Mouse (Mus musculus): ENCODE measurements around the gene Gnaz. TPM values are rescaled to one million over a fixed set of nuclear protein-coding genes. Genes with fewer than 3 reads are reported as not detected.
"Not testable (repeated sequence)": the region's sequence is repeated elsewhere in the genome, so short reads cannot be mapped to it uniquely, and the experiment has no call there.

Gene Gnaz
- polyA plus RNA-seq, 1 experiment from 2014 or later = 2.4 TPM

DNA sequence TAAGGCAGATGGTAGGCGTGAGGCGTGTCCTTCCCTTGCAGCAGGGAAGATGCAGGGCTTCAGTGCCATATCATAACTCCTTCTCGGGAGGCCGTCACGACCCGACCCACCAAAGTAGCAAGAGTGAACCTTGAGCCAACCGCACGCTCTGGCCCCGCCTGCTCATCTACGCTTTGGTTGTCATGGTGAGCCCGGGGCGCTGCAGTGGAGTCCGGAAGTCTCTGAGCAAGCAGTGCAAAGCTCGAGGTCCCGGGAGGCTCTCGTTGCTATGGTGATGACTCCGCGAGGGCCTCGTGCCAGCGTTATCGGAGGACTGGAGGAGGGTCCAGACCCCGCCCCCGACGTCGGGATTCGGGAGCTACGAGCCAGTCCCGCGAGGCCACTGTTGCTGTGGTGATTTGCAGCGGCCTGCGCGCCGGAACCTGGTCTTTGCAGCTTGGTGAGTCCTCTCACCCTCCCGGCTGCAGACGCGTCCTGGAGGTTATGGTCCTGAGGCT, 70.0 kb downstream of the Gnaz start, which contains the start of gene Rab36:
Gene Rab36 (plus strand): TSS at position 176 of the 497 bp plus-strand sequence.
- Histone ChIP-seq H3K4me3 (peak within 1 kb of the TSS; percentile 51), H3K4me2 (replicated peaks) (peak within 1 kb of the TSS; percentile 76), H3K36me3 (no peaks in the 10 kb centered on the region), H3K4me1 (peaks cover 30% of the 10 kb centered on the region), H3K27me3 (no peaks in the 10 kb centered on the region), H3K9me3 (no peaks in the 10 kb centered on the region), H3K27ac (peak within 1 kb of the TSS; percentile 74), H3K9ac (peak within 1 kb of the TSS; percentile 68)
- peak; percentile 96 for ATAC-seq (ENCODE audit: low FRiP score, low read depth)
- WGBS = under 1% methylated on average over 36 of the region's 36 CpGs

DNA sequence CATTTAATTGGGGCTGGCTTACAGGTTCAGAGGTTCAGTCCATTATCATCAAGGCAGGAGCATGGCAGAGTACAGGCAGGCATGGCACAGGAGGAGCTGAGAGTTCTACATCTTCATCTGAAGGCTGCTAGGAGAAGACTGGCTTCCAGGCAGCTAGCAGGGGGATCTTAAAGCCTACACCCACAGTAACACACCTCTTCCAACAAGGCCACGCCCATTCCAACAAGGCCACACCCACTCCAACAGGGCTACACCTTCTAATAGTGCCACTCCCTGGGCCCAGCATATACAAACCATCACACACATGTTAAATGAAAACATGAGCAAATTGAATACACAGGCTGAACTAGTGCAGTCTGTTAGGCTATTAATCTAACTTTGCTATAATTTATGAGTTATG, 75.1 kb downstream of the Gnaz start:
- not testable (repeated sequence) for H3K27me3 ChIP-seq; ATAC-seq (ENCODE audit: low FRiP score, low read depth)
- WGBS = 4% methylated on average over 1 of the region's 1 CpGs

DNA sequence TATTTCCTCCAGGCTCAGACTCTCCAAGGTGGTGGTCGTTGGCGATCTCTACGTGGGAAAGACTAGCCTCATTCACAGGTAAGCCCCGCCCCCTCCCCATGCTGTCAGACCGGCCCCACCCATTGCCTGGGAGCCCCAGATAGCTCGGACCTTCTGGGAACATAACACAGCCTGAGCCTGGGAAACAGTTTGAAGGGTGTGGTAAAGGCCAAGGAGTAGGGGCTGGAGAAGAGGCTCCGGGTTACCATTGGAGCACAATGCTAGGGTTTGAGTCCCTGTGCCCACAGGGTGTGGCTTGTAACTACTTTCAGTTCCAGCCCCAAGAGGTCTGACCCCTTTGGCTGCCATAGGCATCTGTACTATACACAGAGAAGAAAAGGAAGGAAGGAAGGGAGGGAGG, 77.5 kb downstream of the Gnaz start:
- H3K9me3 ChIP-seq = no peaks in the 10 kb centered on the region
- WGBS = 34% methylated on average over 7 of the region's 7 CpGs
- H3K4me3 ChIP-seq = no peak overlapping the region
- no peak overlapping the region for H3K27ac ChIP-seq
- H3K4me2 ChIP-seq (replicated peaks) = no peak overlapping the region
- no peak for ATAC-seq (ENCODE audit: low FRiP score, low read depth)
- H3K4me1 ChIP-seq = no peaks in the 10 kb centered on the region
- H3K36me3 ChIP-seq = peaks cover 18% of the 10 kb centered on the region; the same call in 1 of the 2 replicates
- no peak overlapping the region for H3K9ac ChIP-seq
- H3K27me3 ChIP-seq = no peaks in the 10 kb centered on the region

More for the DNA sequence above, 75.1 kb downstream of the Gnaz start:
- H3K4me1 ChIP-seq = peaks cover 12% of the 10 kb centered on the region
- not testable (repeated sequence) for H3K4me3 ChIP-seq; H3K9ac ChIP-seq; H3K9me3 ChIP-seq; H3K4me2 ChIP-seq (replicated peaks); H3K27ac ChIP-seq
- H3K36me3 ChIP-seq = peaks cover 11% of the 10 kb centered on the region; the same call in 1 of the 2 replicates

DNA sequence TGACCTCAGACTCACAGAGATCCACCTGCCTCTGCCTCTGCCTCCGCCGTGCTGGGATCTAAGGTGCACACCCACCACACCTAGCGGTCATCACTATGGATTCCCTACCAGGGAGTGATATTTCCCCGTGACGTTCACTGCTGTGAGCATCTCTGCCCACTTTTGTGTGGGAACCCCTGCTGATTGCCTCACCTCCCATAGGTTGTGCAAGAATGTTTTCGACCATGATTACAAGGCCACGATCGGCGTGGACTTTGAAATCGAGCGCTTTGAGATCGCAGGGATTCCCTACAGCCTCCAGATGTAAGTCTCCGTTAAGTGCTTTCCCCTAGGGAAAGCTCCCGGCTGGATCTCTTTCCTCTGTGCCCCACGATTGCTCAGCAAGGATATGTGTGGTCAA, 78.9 kb downstream of the Gnaz start:
- Histone ChIP-seq H3K4me1 (no peaks in the 10 kb centered on the region), H3K4me3 (no peak overlapping the region), H3K9me3 (no peaks in the 10 kb centered on the region), H3K4me2 (replicated peaks) (no peak overlapping the region), H3K27me3 (no peaks in the 10 kb centered on the region), H3K27ac (no peak overlapping the region), H3K36me3 (peaks cover 22% of the 10 kb centered on the region; the same call in 1 of the 2 replicates), H3K9ac (no peak overlapping the region)
- WGBS = 91% methylated on average over 15 of the region's 15 CpGs
- ATAC-seq (ENCODE audit: low FRiP score, low read depth) = no peak

DNA sequence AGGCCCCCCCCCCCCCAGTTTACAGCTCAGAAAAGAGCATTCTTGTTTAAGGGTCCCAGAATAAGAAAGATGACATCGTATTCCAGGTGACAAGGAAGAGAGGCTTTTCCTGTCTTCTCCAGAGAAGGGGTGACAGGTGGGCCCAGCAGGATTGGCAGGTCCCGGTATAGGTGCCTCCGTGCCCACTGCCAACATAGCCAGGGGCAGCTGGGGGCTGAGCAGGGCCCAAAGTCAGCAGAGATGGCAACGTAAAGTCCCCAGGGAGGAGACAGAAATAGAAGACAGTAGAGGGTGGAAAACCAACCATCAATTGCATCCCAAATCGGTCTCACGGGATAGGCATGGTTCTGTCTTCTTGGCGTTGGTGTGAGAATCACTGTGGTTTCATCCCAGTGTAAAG, 81.7 kb downstream of the Gnaz start:
- no peaks in the 10 kb centered on the region for H3K9me3 ChIP-seq
- peaks cover 22% of the 10 kb centered on the region; the same call in 1 of the 2 replicates for H3K36me3 ChIP-seq
- no peak overlapping the region for H3K4me3 ChIP-seq
- no peak for ATAC-seq (ENCODE audit: low FRiP score, low read depth)
- no peak overlapping the region for H3K4me2 ChIP-seq (replicated peaks)
- WGBS = 93% methylated on average over 7 of the region's 7 CpGs
- H3K27me3 ChIP-seq = no peaks in the 10 kb centered on the region
- no peak overlapping the region for H3K9ac ChIP-seq
- no peak overlapping the region for H3K27ac ChIP-seq
- no peaks in the 10 kb centered on the region for H3K4me1 ChIP-seq

DNA sequence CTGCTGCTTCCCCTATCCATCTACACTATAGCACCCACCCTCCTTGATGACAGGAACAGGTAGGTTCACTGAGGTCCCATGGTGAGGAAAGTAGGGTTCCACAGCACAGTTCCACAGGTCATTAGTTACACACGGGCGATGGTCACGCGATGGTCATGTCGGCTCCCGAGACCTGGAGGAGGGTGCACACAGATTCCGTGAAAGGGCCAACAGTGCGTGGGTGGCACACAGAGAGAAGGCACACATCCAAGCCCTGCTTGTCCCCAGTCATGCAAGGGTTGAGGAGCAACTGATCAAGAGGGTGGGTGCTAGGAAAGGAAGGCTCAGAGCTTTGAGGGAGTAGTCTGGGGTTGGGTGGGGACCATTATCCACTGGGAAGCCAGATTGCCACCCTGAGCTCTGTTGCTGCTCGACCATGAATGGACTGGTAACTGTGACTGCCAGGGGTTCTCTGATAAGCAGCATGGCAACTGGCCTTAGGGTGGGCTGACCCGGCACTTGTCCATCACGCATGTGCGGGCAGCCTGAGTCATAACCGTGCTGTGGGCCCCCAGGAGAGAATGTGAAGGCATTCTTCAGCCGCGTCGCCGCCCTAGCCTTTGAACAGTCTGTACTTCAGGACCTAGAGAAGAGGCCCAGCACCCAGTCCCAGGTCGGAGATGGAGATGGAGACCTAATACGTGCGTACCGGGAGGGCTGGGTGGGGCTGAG, 84.5 kb downstream of the Gnaz start:
- 93% methylated on average over 21 of the region's 21 CpGs for WGBS
- Histone ChIP-seq H3K36me3 (peaks cover 10% of the 10 kb centered on the region; the same call in 1 of the 2 replicates), H3K27me3 (no peaks in the 10 kb centered on the region), H3K4me2 (replicated peaks) (no peak overlapping the region), H3K9me3 (no peaks in the 10 kb centered on the region), H3K4me1 (no peaks in the 10 kb centered on the region), H3K4me3 (no peak overlapping the region), H3K27ac (no peak overlapping the region), H3K9ac (no peak overlapping the region)
- ATAC-seq (ENCODE audit: low FRiP score, low read depth) = no peak

DNA sequence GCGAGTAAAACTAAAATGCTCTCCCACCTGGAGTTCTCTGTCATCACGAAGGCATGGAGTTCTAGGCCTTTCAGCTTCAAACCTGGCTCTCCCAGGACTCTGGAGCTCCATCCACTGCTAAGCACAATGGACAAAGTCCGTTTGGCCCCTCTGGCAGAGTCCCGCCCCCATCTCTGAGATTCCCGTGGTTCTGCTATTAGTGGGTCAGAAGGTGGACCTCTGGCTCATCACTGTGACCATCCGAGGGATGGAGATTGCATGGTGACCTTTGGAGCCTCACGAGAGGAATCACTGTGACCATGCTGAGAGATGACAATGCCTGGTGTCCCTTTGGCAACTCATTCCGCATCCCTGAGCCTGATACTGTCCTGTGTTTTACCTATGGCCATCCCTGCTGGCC, 85.9 kb downstream of the Gnaz start:
- Histone ChIP-seq H3K27ac (no peak overlapping the region), H3K36me3 (peaks cover 10% of the 10 kb centered on the region; the same call in 1 of the 2 replicates), H3K4me2 (replicated peaks) (no peak overlapping the region), H3K9ac (no peak overlapping the region), H3K9me3 (no peaks in the 10 kb centered on the region), H3K27me3 (no peaks in the 10 kb centered on the region), H3K4me1 (no peaks in the 10 kb centered on the region), H3K4me3 (no peak overlapping the region)
- ATAC-seq (ENCODE audit: low FRiP score, low read depth) = no peak
- WGBS = 87% methylated on average over 8 of the region's 8 CpGs

DNA sequence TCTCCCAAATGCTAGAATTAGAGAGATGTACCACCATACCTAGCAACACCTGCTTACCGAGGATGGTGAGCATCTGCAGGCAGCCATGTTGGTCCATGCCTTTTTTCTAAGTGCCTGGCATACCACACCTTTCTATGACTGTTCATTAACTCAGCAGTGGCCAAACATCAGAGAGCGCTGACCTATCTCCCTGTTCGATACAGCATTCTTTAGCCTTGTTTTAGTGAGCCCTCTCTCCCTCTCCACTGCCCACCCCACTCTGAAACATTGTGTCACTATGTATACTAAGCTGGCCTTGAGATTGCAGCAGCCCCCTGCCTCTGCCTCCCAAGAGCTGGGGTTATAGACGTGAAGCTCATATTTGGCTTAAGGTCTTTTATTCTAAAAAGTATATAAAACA, 86.7 kb downstream of the Gnaz start:
- Histone ChIP-seq H3K27me3 (no peaks in the 10 kb centered on the region), H3K27ac (no peak overlapping the region), H3K9ac (no peak overlapping the region), H3K4me2 (replicated peaks) (no peak overlapping the region), H3K36me3 (peaks cover 9% of the 10 kb centered on the region; the same call in 1 of the 2 replicates), H3K9me3 (no peaks in the 10 kb centered on the region), H3K4me3 (no peak overlapping the region), H3K4me1 (no peaks in the 10 kb centered on the region)
- ATAC-seq (ENCODE audit: low FRiP score, low read depth) = no peak
- 84% methylated on average over 4 of the region's 4 CpGs for WGBS

DNA sequence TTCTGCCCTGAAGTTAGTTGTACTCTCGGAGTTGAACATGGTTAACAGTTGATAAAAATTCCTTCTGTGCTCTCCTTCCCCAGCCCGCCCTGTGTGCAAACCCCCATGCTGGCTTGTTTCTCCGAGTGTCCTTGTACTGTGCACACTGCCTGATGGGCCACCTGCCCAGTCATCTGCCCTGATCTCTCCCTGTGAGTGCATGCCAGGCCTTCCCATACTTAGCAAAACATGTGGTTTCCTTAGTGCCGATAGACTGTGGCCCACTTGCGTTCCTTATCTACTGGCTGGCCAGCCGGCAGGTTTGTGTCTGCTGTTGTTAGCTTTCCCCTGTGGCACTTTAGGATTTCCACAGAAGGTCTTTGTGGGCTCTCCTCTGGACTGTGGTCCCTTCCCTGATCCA, 87.1 kb downstream of the Gnaz start:
- Histone ChIP-seq H3K27ac (no peak overlapping the region), H3K9ac (no peak overlapping the region), H3K4me2 (replicated peaks) (no peak overlapping the region), H3K36me3 (peaks cover 5% of the 10 kb centered on the region; the same call in 1 of the 2 replicates), H3K4me1 (no peaks in the 10 kb centered on the region), H3K9me3 (no peaks in the 10 kb centered on the region), H3K4me3 (no peak overlapping the region), H3K27me3 (no peaks in the 10 kb centered on the region)
- ATAC-seq (ENCODE audit: low FRiP score, low read depth) = no peak
- 67% methylated on average over 6 of the region's 6 CpGs for WGBS

DNA sequence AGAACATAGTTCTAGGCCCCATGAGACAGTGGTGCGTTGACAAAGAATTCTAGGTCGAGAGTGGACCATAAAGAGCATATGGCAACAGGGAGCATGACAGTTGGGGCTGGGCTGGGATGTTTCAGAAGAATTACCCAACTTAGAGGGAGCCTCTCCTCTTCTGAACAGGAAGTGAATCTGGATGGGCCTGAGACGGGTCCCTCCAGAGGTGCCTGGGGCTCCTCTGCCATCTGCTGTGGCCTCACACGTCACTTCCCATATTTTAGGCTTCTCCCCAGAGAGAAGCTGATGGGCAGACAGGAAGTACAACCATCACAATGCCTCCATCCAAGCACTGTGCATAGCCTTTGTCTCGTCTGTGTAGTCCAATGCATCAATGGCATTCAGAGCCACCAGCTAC, 88.7 kb downstream of the Gnaz start:
- 76% methylated on average over 5 of the region's 5 CpGs for WGBS
- Histone ChIP-seq H3K4me1 (peaks cover 6% of the 10 kb centered on the region), H3K9me3 (no peaks in the 10 kb centered on the region), H3K9ac (no peak overlapping the region), H3K4me3 (no peak overlapping the region), H3K4me2 (replicated peaks) (no peak overlapping the region), H3K27ac (no peak overlapping the region), H3K36me3 (no peaks in the 10 kb centered on the region), H3K27me3 (no peaks in the 10 kb centered on the region)
- no peak for ATAC-seq (ENCODE audit: low FRiP score, low read depth)

DNA sequence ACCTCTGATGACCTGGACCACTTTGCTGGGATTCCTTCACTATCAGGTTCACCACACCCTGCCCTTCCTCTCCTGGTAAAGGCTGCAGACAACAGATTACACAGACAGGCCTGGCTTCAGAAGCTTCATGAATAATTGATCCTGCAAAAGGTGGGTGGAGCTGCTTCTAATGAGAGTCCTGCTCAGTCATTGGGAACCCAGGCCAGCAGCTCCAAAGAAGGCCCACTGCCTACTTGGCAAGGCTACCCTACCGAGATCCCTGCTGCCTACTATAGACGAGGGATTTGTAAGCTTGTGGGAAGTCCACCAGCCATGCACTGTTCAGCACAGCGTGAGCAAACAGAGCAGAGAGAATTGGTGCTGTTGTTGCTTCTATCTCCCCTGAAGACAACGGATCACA, 89.3 kb downstream of the Gnaz start:
- H3K9ac ChIP-seq = no peak overlapping the region
- no peak overlapping the region for H3K4me3 ChIP-seq
- ATAC-seq (ENCODE audit: low FRiP score, low read depth) = no peak
- H3K4me1 ChIP-seq = peaks cover 8% of the 10 kb centered on the region
- WGBS = 38% methylated on average over 4 of the region's 4 CpGs
- no peaks in the 10 kb centered on the region for H3K27me3 ChIP-seq
- H3K27ac ChIP-seq = no peak overlapping the region
- no peaks in the 10 kb centered on the region for H3K9me3 ChIP-seq
- no peaks in the 10 kb centered on the region for H3K36me3 ChIP-seq
- H3K4me2 ChIP-seq (replicated peaks) = no peak overlapping the region

DNA sequence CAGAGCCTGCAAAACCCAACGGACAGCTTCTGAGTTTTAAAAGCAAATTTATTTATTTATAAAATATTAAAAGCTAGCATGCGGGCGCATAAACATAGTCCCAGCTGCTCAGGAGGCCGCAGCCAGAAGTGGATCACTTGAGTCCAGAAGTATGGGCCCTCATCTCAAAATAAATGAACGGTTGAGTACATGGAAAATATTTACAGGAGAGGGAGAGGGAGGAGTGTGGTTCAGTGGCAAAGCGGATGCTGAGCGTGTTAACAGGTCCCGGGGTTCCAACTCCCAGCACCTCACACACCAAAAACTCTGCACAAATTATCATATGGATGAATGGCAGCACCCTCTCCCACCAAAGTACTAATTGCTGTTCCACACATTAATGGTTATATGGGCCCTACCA, 91.4 kb downstream of the Gnaz start:
- 82% methylated on average over 8 of the region's 8 CpGs for WGBS
- H3K36me3 ChIP-seq = no peaks in the 10 kb centered on the region
- H3K4me3 ChIP-seq = no peak overlapping the region
- H3K9ac ChIP-seq = no peak overlapping the region
- no peak for ATAC-seq (ENCODE audit: low FRiP score, low read depth)
- H3K9me3 ChIP-seq = no peaks in the 10 kb centered on the region
- no peak overlapping the region for H3K4me2 ChIP-seq (replicated peaks)
- H3K27ac ChIP-seq = no peak overlapping the region
- H3K27me3 ChIP-seq = no peaks in the 10 kb centered on the region
- peaks cover 28% of the 10 kb centered on the region for H3K4me1 ChIP-seq

Data from limb, embryonic 13.5 days (tissue).